Mouse (Mus musculus) midbrain, embryonic 14.5 days (tissue): ENCODE data around the gene Wasl. TPM values are rescaled to one million over a fixed set of nuclear protein-coding genes. Genes with fewer than 3 reads are reported as not detected.

ENCODE experiments used
- ATAC-seq: fragments of 200-750 bp; cut with Nextera tagmentation; 2 replicates; pipeline ENCODE4 v1.8.0; 2017; ENCODE audit warnings: moderate number of reproducible peaks, moderate library complexity; ENCODE audit not compliant: low FRiP score, low TSS enrichment
- DNase-seq: peaks from one replicate; pipeline ENCODE4 v3.0.0-alpha.2; 2015
- H3K27ac ChIP-seq: fragments of 300-500 bp; sonication (generic); replicated peaks from 2 replicates; pipeline ENCODE4 v1.5.1; 2014; ENCODE audit warnings: mild to moderate bottlenecking, low read depth, low read length, moderate library complexity
- H3K27me3 ChIP-seq: fragments of 300-500 bp; sonication (generic); 2 replicates; pipeline ENCODE4 v1.6.1; 2014; ENCODE audit warnings: low read length, control low read depth, mixed read lengths; ENCODE audit not compliant: control insufficient read depth, insufficient read depth
- H3K36me3 ChIP-seq: fragments of 300-500 bp; sonication (generic); 2 replicates; pipeline ENCODE4 v1.6.1; 2014; ENCODE audit warnings: low read length, control low read depth; ENCODE audit not compliant: control insufficient read depth, insufficient read depth
- H3K4me1 ChIP-seq: fragments of 300-500 bp; sonication (generic); 2 replicates; pipeline ENCODE4 v1.6.1; 2014; ENCODE audit warnings: mild to moderate bottlenecking, antibody characterized with exemption, low read length, control low read depth; ENCODE audit not compliant: control insufficient read depth, insufficient read depth
- H3K4me2 ChIP-seq: fragments of 300-500 bp; sonication (generic); 2 replicates; pipeline ENCODE4 v1.6.1; 2014; ENCODE audit warnings: mild to moderate bottlenecking, low read length, moderate library complexity
- H3K4me3 ChIP-seq: fragments of 300-500 bp; sonication (generic); replicated peaks from 2 replicates; pipeline ENCODE4 v1.5.1; 2014; ENCODE audit warnings: low read depth, low read length
- H3K9ac ChIP-seq: fragments of 300-500 bp; sonication (generic); replicated peaks from 2 replicates; pipeline ENCODE4 v1.6.1; 2014; ENCODE audit warnings: mild to moderate bottlenecking, low read length, moderate library complexity
- H3K9me3 ChIP-seq: fragments of 300-500 bp; sonication (generic); 2 replicates; pipeline ENCODE4 v1.6.1; 2016; ENCODE audit warnings: low read length, control low read depth, mixed read lengths; ENCODE audit not compliant: control insufficient read depth
- WGBS: fragments of 180-500 bp; shearing (Covaris S2); extraction: QIAGEN DNeasy Blood & Tissue Kit; methylation state at CpG from one replicate; pipeline ENCODE4 v1.1.7; 2014; 5-methylcytosine and 5-hydroxymethylcytosine counted together
- polyA plus RNA-seq: library from polyadenylated mRNA; unstranded; fragments of >200 nt; fragmentation: Nextera tagmentation; extraction: Ambion mirVana; gene quantifications from 2 replicates; pipeline ENCODE4 v1.2.1, GENCODE M21; 2014

Wasl gene
- polyA plus RNA-seq, 1 experiment from 2014 or later: 53.1 TPM

- Histone ChIP-seq H3K36me3 (no peaks in the 10 kb centered on the region), H3K27ac (no peak overlapping the region), H3K4me2 (no peak overlapping the region), H3K4me1 (peaks cover 7% of the 10 kb centered on the region; the same call in 1 of the 2 replicates), H3K27me3 (no peaks in the 10 kb centered on the region), H3K9me3 (no peaks in the 10 kb centered on the region), H3K9ac (no peak overlapping the region), H3K4me3 (no peak overlapping the region)
- WGBS: 75% methylated on average over 3 of the region's 3 CpGs
- ATAC-seq (no peak), DNase-seq (no peak)
Measured at GRCm38 (mm10) chr6:24667829-24668228, 3.0 kb upstream of the Wasl start.

DNA sequence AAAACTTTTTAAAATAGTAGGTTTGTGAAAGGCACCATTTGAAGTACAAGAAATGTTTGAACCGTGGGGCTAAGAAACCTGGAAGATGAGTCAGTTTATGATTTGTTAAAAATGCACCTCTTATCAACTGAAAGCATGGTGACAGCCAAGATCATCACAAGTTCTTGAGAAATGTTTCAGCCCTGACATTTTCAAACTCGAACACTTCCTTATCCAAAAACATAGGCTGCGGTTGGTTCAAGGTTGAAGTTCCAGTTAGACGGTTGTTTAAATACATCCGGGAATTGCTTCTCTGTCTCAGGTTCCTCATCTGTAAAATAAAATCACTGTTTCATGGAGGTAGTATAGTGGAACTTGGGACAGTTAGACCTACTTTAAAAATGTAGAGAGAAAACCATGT, 1.4 kb upstream of the Wasl start:
- Histone ChIP-seq H3K9ac (no peak overlapping the region), H3K4me2 (no peak overlapping the region), H3K4me3 (no peak overlapping the region), H3K36me3 (no peaks in the 10 kb centered on the region), H3K27ac (no peak overlapping the region), H3K4me1 (peaks cover 20% of the 10 kb centered on the region), H3K9me3 (no peaks in the 10 kb centered on the region), H3K27me3 (no peaks in the 10 kb centered on the region)
- WGBS: 93% methylated on average over 5 of the region's 5 CpGs
- ATAC-seq (no peak), DNase-seq (no peak)

DNA sequence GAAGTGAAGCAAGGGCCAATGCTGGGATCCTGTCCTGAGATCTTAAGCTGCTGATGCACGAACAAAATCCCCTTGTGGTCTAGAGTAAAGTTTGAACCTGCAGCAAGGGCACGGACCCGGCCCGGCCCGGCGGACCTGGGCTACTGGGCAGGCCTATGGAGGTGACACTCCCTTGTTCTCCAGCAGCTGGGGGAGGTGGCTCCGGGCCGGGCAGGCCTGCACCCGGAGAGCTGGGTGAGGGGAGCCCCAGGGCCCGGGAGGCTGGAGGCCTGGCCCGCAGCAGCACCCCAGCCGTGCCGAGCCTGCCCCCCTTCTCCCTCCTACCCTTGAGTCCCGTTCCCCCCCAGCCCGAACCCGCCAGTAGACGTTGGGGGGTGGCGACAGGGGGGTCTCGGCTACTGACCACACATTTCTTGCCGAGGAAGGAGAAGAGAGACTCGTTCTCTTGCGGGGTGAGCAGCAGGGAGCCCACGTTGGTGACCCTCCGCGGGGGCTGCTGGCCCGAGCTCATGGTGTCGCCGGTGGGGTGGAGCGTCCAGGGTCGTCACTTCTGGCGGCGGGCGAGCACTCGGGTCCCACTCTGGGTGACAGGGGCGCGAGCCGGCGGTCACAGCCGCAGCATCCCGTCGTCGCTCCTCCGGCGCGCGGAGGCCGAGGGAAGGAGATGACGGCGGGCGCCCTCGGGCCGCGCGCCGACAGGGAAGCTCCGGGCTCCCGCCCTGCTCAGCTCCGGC, 509 bp downstream of the Wasl start:
- Histone ChIP-seq H3K4me2 (peak overlapping the region; percentile 87), H3K4me1 (peaks cover 20% of the 10 kb centered on the region), H3K4me3 (peak overlapping the region; percentile 83), H3K9me3 (no peaks in the 10 kb centered on the region), H3K27me3 (no peaks in the 10 kb centered on the region), H3K9ac (peak overlapping the region; percentile 86), H3K27ac (peak overlapping the region; percentile 96), H3K36me3 (no peaks in the 10 kb centered on the region)
- WGBS: under 1% methylated on average over 55 of the region's 58 CpGs
- DNase-seq: peak; percentile 53
- peak; percentile 42 for ATAC-seq

DNA sequence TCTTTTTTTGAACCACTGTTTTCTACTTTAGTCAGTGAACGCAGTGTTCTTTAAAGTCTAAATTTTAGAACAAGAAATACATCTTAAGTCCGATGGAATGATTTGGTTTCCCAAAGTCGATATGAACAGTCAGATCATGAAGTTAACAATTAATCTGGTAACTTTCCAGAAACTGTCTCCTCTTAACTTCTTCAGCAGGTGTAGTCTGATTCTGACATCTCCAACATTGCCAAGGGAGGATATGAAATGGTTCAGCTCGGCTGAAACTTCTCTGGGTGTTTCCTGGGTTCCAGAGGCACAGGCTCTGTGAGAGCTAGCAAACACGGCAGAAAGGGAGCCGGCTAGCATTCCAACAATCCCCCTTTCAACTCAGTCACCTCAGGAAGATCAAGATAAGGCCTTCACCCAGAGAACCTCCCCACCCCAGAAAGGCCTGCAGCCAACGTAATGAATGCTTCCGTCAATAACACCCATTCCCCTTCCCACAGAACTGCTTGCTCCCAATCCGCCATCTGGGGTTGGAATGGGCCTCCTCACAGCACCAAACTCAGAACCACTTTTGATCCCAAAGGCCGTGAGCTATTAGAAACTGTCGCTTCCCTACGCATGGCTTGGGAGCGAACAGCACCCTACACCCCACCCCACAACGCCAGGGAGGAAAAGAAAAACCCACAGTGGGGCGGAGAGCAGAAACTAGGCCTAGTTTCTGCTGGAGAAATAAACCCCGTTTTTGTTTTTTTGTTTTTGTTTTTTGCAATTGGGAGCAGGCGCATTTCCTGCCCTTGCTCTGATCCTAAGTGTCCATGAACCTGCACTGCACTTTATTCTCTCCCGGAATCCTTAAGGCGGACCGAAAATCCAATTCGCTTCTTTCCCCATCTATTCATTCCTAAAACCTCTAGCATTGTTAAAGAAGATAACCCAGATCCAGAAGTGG, 1.3 kb downstream of the Wasl start:
- Histone ChIP-seq H3K9me3 (no peaks in the 10 kb centered on the region), H3K27me3 (no peaks in the 10 kb centered on the region), H3K27ac (peak overlapping the region; percentile 96), H3K4me3 (peak overlapping the region; percentile 83), H3K4me1 (peaks cover 20% of the 10 kb centered on the region), H3K9ac (peak overlapping the region; percentile 86), H3K36me3 (no peaks in the 10 kb centered on the region), H3K4me2 (peak overlapping the region; percentile 87)
- peak; percentile 30 for DNase-seq
- no peak for ATAC-seq
- 10% methylated on average over 21 of the region's 21 CpGs for WGBS

DNA sequence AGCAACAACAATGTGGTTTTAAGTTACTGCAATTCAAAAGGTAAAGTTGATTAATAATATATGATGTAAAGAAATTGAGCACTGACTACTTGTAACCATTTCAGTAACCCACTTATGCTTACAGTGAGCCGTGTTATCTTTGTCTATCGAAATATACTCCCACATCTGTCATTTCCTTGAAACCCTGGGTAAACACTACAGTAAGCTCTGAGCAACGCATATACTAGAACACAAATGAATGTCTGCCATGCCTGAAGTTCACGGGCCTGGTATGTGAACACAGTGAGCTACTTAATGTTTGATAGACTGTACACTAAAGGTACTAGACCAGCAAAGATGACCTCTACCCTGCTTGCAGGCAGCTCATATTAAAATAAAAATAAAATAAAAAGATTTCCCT, 2.3 kb downstream of the Wasl start:
- H3K4me3 ChIP-seq: 0 out of 2 replicates have a peak overlapping the region, but pooled peaks have one; percentile 3
- 77% methylated on average over 4 of the region's 4 CpGs for whole genome bisulfite sequencing
- H3K9ac ChIP-seq: no peak overlapping the region
- peaks cover 20% of the 10 kb centered on the region for H3K4me1 ChIP-seq
- ATAC-seq: no peak
- no peaks in the 10 kb centered on the region for H3K27me3 ChIP-seq
- DNase-seq: no peak
- no peaks in the 10 kb centered on the region for H3K36me3 ChIP-seq
- H3K27ac ChIP-seq: no peak overlapping the region
- peak overlapping the region; percentile 87 for H3K4me2 ChIP-seq
- no peaks in the 10 kb centered on the region for H3K9me3 ChIP-seq

- 84% methylated on average over 4 of the region's 4 CpGs for WGBS
Measured at GRCm38 (mm10) chr6:24661879-24662278, 2.9 kb downstream of the Wasl start.

DNA sequence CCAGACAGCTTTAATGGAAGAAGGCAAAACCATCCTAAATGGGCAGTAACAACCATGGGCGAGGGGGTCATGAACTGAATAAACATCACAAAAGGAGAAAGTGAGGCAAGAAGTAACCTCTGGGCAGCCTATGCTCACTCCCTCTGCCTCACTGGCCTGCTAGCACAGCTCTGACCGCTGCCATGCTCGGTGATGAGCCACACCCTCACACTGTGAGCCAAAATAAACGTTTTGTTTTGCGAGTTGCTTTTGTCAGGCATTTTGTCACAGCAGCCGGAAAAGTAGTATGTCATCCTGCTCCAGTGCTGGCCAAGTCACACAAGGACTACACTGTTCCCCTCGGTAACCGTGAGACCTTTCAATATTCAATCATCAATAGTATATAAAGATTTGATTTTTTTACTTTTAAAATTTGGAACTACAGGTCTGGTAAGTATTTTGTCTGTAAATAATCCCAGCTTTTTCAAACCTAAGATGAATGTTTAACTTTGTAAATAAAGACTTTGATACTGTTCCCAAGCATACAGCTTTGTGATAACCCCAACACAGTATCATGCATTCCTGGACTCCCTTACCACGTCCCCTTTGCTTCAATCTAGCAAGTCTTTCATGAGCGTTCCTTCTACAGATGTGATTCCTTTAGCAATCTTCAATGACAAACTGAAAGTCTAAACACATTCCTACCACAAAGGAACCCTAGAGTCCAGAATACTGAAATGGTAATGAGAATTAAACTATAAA, 7.0 kb downstream of the Wasl start:
- ATAC-seq (no peak), DNase-seq (no peak)
- Histone ChIP-seq H3K9ac (no peak overlapping the region), H3K4me2 (no peak overlapping the region), H3K4me3 (no peak overlapping the region), H3K27ac (no peak overlapping the region), H3K4me1 (peaks cover 13% of the 10 kb centered on the region), H3K27me3 (no peaks in the 10 kb centered on the region), H3K9me3 (no peaks in the 10 kb centered on the region), H3K36me3 (no peaks in the 10 kb centered on the region)
- 73% methylated on average over 10 of the region's 10 CpGs for WGBS

More at GRCm38 (mm10) chr6:24661879-24662278, 2.9 kb downstream of the Wasl start:
- ATAC-seq (no peak), DNase-seq (no peak)
- no peaks in the 10 kb centered on the region for H3K27me3 ChIP-seq
- no peak overlapping the region for H3K27ac ChIP-seq
- H3K4me2 ChIP-seq: peak overlapping the region; percentile 87
- no peaks in the 10 kb centered on the region for H3K9me3 ChIP-seq
- no peak overlapping the region for H3K4me3 ChIP-seq
- H3K36me3 ChIP-seq: no peaks in the 10 kb centered on the region
- peaks cover 20% of the 10 kb centered on the region for H3K4me1 ChIP-seq
- no peak overlapping the region for H3K9ac ChIP-seq

DNA sequence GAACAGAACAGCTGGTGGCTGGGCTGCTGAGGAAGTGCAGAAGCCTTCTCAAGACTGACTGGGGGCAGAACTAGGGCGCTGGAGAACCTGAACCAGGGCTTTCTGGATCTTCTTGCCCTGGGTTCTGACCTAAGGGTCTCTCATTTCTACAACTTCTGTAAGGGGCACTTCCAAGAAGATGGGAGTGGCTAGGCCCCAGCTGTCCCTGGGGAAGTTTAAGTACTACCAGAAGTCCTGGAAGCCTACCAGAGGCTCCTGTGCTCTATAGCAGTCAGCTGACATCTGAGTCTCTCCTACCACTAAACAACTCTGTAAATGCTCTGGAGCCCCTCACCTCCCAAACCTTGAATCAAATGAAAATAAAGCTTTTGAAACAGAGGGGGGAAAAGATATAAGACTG, 8.7 kb downstream of the Wasl start:
- H3K36me3 ChIP-seq: no peaks in the 10 kb centered on the region
- no peak for ATAC-seq
- no peak overlapping the region for H3K4me3 ChIP-seq
- DNase-seq: no peak
- H3K27me3 ChIP-seq: no peaks in the 10 kb centered on the region
- no peak overlapping the region for H3K9ac ChIP-seq
- H3K27ac ChIP-seq: no peak overlapping the region
- 87% methylated on average over 1 of the region's 1 CpGs for WGBS
- no peaks in the 10 kb centered on the region for H3K4me1 ChIP-seq
- H3K4me2 ChIP-seq: no peak overlapping the region
- no peaks in the 10 kb centered on the region for H3K9me3 ChIP-seq
